Mouse (Mus musculus): ENCODE data around the gene Raver2. TPM values are rescaled to one million over a fixed set of nuclear protein-coding genes. Genes with fewer than 3 reads are reported as not detected.

Gene Raver2
- polyA plus RNA-seq, 1 experiment = 15.3 TPM

DNA sequence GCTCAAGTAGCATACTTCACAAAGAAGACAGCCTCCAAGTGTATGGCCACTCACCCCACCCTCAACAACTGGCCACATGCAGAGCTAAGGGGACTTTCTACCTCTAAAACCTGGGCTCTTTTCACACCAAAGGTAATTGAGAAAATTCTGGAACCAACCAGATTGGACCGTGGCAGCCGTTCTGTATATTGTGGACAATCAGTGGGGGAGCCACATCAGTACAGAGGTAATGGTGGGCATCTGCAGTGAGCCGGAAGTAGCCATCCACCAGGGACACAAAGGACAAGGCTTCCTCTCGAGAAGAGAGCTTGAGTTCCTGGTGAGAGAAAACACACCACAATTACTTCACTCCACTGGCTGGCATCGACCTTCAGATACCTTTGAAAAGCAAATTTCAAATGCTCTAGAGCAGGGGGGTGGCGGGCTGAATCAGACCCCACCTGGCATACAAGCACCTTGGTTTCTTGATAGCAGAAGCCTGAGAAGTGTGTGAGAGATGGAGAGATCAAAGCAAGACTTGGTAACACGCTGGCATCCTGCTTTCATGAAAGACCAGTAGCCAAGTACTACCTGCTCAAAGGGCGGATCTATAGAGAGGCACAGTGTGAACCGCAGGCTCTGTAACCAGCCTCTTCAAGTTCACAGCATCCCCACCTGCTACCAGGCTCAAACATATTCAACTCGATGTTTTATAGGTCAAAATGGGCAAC is 106.3 kb downstream of the Raver2 start:
- DNase-seq (ENCODE audit: low spot score) = no peak

DNA sequence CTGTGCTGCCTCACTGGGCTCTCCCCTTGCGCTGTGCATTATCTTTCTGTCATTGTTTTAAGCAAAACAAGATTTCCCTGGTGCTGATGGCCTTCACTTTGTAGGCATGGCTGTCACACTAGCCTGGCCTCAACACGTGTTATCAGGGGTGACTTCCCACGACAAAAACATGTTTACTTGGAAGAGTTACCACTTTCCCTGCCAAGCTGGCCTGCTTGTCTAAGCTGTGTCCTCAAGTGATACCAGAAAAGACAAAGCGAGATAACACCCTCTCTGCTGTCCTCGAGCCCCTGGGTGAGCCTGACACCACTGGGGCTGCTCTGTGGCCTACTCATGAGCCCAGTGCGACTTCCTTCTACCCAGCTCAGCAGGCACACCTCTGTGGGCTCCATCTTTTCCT is 107.3 kb downstream of the Raver2 start:
- no peak for DNase-seq (ENCODE audit: low spot score)

- no peak for DNase-seq (ENCODE audit: low spot score)
Observed at GRCm38 (mm10) chr4:101177796-101178195, 109.0 kb downstream of the Raver2 start.

DNA sequence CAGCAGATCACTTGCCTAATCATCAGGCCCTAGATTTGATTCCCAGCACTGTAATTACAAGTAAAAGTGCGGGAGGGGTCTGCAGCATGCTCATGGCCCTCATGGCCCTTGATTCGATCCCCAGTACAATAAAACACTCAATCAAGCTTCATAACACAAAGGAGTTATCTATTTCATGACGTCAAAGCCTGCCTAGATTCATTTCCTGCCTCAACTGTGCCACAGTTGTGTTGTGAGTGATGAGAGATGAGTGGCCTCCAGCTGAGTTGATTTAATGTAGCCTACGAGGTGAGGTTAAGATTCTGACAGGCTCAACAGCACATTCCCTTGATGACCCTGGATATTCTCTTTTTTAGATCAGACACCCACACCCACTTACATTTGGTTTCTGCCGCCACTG is 110.3 kb downstream of the Raver2 start:
- DNase-seq (ENCODE audit: low spot score) = no peak

- no peak for DNase-seq (ENCODE audit: low spot score)
Observed at GRCm38 (mm10) chr4:101179836-101180235, 111.1 kb downstream of the Raver2 start.

- DNase-seq (ENCODE audit: low spot score) = no peak
Observed at GRCm38 (mm10) chr4:101180681-101181080, 111.9 kb downstream of the Raver2 start.

- no peak for DNase-seq (ENCODE audit: low spot score)
Observed at GRCm38 (mm10) chr4:101182603-101183011, 113.8 kb downstream of the Raver2 start.

DNA sequence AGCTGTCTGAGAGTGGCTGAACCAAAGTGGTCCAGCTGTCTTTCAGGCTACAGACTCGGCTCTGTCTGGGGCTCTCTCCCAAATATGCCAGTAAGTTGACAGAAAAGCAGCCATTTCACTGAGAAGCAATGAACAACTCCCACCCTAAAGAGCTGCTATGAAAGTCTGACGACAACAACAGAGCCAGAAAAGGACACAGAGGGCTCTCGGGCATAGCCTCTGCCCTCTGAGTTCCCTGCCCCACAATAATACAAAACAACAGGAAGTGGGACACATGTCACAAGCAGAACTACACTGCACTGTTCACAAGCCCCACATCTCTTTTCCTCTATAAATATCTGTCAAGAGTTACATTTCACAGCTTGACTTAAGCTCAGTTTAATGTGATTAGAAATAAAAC is 116.4 kb downstream of the Raver2 start:
- no peak for DNase-seq (ENCODE audit: low spot score)

DNA sequence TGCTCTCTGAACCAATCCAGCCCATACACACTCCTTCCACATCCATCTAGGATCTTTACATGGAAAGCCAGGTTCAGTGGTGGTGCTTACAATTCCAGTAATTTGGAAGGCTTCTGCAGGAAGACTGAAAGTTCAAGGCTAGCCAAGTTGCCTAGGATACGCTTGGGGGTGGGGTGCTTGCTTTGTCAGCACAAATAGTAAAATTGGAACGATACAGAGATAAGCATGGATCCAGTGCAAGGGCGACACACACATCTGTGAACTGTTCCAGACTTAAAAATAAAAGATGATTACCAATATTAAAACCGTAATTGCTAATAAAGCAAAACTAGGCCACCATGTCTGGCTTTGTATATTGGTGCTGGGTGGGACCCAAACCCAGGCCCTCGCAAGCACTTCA is 117.8 kb downstream of the Raver2 start:
- no peak for DNase-seq (ENCODE audit: low spot score)

GRCm38 (mm10) chr4:101187381-101187780 is 118.6 kb downstream of the Raver2 start:
- no peak for DNase-seq (ENCODE audit: low spot score)

DNA sequence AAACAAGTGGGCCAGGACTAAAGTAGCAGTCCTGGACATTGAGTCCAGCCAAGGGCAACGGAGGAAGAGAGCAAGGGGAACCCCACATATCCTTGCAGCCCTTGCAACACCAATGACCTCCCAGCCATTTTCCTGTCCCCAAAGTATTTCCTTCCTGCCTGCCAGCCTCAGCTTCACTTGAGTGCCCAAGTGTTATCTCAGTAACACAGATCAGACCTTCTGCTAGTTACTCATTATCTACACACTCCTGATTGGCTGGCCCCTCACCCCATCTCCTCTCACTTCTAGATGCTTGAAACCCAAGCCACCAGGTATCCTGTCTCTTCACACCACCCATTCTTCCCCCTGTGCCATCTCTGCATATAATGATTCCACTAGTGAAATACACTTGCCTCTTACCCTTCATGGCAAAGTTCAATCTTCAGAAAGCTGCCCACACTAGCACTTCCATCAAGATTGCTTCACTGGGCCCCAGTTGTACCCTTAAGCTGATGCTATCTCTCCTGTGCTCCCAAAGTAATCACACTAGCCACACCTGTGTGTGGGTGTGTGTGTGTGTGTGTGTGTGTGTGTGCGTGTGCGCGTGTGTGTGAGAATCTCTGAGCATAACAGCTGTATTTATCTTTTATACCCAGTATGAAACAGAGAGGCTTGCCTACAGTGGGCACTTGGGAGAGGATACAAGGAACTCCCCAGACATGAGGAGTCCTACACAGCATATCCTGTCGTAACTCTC is 123.6 kb downstream of the Raver2 start:
- no peak for DNase-seq (ENCODE audit: low spot score)

- no peak for DNase-seq (ENCODE audit: low spot score)
Observed at GRCm38 (mm10) chr4:101194170-101194569, 125.4 kb downstream of the Raver2 start.

DNA sequence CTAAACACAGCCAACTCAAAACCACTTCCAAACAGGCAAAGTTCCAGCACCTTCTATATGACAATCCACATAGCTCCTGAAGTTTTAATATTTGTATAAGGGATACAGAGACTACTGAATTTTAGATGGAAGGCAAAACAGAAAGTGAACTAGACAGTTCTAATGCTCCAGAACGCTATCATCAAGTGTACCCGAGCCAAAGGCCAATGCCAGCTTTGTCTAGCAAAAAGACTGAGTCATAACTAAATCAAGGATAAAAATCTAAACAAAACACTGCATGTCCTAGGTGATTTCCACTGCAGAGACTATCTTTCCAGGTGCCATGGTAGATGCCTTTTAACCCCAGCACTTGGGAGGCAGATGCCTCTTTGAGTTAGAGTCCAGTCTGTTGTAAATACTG is 127.6 kb downstream of the Raver2 start:
- DNase-seq (ENCODE audit: low spot score) = no peak

- DNase-seq (ENCODE audit: low spot score) = no peak
Observed at GRCm38 (mm10) chr4:101197421-101198170, 128.8 kb downstream of the Raver2 start.

GRCm38 (mm10) chr4:101198333-101198732 is 129.6 kb downstream of the Raver2 start:
- DNase-seq (ENCODE audit: low spot score) = no peak

DNA sequence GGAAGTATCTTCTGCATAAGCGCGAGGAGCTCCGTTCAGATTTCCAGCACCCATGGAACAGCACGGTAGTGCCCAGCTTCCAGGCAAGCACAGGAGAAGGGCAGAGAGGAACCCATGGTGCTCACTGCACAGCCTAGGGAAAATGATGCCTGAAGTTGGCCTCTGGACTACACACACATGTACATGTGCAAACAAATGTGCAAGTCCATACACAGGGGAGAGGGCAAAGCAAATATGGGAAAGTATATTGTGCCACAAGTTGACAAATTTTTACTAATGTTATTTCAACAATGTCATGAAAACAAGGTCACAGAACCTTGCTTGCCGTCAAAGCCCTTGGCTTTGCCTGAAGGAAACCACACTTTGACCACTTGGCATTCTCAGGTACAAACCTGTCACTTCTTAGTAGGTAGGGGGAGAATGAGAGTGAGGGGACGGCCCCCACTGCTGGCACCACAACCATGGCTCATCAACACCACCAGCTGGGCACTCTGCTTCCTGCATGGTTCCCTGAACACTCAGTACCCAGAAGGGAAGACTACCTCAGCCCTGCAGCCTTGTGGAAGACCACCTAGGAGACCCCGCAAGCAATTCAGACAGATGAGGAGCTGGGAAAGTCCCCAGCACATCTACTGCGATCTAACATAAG is 130.8 kb downstream of the Raver2 start:
- no peak for DNase-seq (ENCODE audit: low spot score)

Other genes with a start within 250 kb of the Raver2 start
- not detected in 2 replicates for gene Gm10577, start 48.3 kb upstream of the Raver2 start, polyA plus RNA-seq (2012; rRNA removed)
- gene Jak1, start 196.3 kb downstream of the Raver2 start, polyA plus RNA-seq (2012; rRNA removed) = 64.0 and 71.2 TPM in 2 replicates